Mouse (Mus musculus) hindbrain, embryonic 14.5 days (tissue): ENCODE results near the gene Trp53i13. TPM values are rescaled to one million over a fixed set of nuclear protein-coding genes. Genes with fewer than 3 reads are reported as not detected.

ENCODE experiments used
- ATAC-seq: fragments of 200-750 bp; cut with Nextera tagmentation; 2 replicates; pipeline ENCODE4 v1.8.0; 2017; ENCODE audit warnings: moderate number of reproducible peaks, mild to moderate bottlenecking, moderate TSS enrichment, moderate library complexity; ENCODE audit not compliant: low FRiP score
- DNase-seq: peaks from one replicate; pipeline ENCODE4 v3.0.0-alpha.2; 2015; ENCODE audit warnings: low spot score
- H3K27ac ChIP-seq: fragments of 300-500 bp; sonication (generic); 2 replicates; pipeline ENCODE4 v1.5.1; 2014; ENCODE audit warnings: mild to moderate bottlenecking, moderate library complexity
- H3K27me3 ChIP-seq: fragments of 300-500 bp; sonication (generic); 2 replicates; pipeline ENCODE4 v1.6.1; 2014; ENCODE audit warnings: mild to moderate bottlenecking, low read length, mixed read lengths; ENCODE audit not compliant: control insufficient read depth, insufficient read depth
- H3K36me3 ChIP-seq: fragments of 300-500 bp; sonication (generic); replicated peaks from 2 replicates; pipeline ENCODE4 v1.6.1; 2014; ENCODE audit not compliant: control insufficient read depth, insufficient read depth
- H3K4me1 ChIP-seq: fragments of 300-500 bp; sonication (generic); replicated peaks from 2 replicates; pipeline ENCODE4 v1.6.1; 2014; ENCODE audit warnings: antibody characterized with exemption, low read length, mixed read lengths; ENCODE audit not compliant: control insufficient read depth, insufficient read depth
- H3K4me2 ChIP-seq: fragments of 300-500 bp; sonication (generic); replicated peaks from 2 replicates; pipeline ENCODE4 v1.6.1; 2014; ENCODE audit warnings: mild to moderate bottlenecking, moderate library complexity
- H3K4me3 ChIP-seq: fragments of 300-500 bp; sonication (generic); replicated peaks from 2 replicates; pipeline ENCODE4 v1.5.1; 2014; ENCODE audit warnings: mild to moderate bottlenecking, low read length
- H3K9ac ChIP-seq: fragments of 300-500 bp; sonication (generic); 2 replicates; pipeline ENCODE4 v1.6.1; 2014
- H3K9me3 ChIP-seq: fragments of 300-500 bp; sonication (generic); 2 replicates; pipeline ENCODE4 v1.6.1; 2016; ENCODE audit warnings: low read length; ENCODE audit not compliant: control insufficient read depth
- WGBS: fragments of 180-500 bp; shearing (Covaris S2); extraction: QIAGEN DNeasy Blood & Tissue Kit; methylation state at CpG from one replicate; pipeline ENCODE4 v1.1.7; 2014; 5-methylcytosine and 5-hydroxymethylcytosine counted together
- polyA plus RNA-seq: library from polyadenylated mRNA; unstranded; fragments of >200 nt; fragmentation: Nextera tagmentation; extraction: Ambion mirVana; gene quantifications from 2 replicates; pipeline ENCODE4 v1.2.1, GENCODE M21; 2014

The Trp53i13 gene
- polyA plus RNA-seq, 1 experiment from 2014 or later = 15.1 TPM

DNA sequence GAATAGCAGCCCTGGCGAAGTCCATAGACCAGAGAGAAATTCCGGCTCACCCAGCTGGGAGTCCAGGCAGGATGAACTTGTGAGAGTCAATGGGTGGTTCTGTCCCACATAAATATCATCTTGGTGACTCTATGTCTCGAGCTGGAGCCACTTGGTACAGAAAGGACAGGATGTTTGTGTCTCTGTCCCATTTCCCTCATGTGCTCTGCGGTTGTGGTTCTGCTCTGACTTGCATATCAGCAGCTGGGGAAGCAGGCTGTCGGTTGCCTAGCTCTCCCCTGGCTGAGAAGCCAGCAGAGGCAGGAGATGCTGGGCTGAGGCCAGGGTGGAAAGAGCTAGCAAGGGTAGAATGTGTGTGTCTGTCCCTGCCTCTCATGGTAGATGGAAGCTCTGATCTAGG lies 3.3 kb upstream of the Trp53i13 start, which contains the start of gene Gm10392:
Gm10392 (minus strand) TSS at position 156 of the 400 bp plus-strand sequence.
- WGBS = 67% methylated on average over 5 of the region's 5 CpGs
- Histone ChIP-seq H3K27me3 (peaks cover 20% of the 10 kb centered on the region), H3K9me3 (no peaks in the 10 kb centered on the region)

DNA sequence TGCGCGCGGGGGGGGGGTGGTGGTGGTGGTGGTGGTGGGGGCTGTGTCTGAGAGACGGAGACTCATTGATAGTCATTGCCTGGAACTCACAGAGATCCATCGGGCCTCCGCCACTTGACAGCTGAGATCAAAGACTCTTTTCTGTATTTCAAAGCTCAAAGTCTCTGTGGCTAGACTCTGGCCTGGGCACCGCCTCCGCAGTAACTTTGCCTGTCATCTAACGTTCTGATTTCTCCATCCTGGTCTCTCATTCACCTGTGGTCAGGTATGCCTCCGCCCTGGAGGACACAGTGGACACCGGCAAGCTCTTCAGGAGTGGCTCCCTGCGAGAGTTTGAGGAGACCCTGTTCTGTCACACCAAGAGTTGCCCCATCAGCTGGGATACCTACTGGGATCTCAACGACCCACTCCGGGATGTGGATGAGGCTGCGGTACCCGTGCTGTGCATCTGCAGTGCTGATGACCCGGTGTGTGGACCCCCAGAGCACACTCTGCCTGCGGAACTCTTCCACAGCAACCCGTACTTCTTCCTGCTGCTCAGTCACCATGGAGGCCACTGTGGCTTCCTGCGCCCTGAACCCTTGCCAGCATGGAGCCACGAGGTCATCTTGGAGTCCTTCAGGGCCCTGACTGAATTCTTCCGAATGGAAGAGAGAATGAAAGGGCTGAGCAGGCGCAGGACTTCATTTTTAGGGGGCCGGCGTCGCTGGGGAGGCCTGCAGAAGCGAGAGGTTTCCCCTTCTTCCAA lies 2.4 kb upstream of the Trp53i13 start:
- Histone ChIP-seq H3K4me1 (peaks cover 25% of the 10 kb centered on the region), H3K4me3 (no peak overlapping the region), H3K27ac (no peak overlapping the region), H3K36me3 (no peaks in the 10 kb centered on the region), H3K27me3 (peaks cover 24% of the 10 kb centered on the region), H3K4me2 (no peak overlapping the region), H3K9ac (no peak overlapping the region), H3K9me3 (no peaks in the 10 kb centered on the region)
- DNase-seq (no peak), ATAC-seq (no peak)
- 77% methylated on average over 27 of the region's 27 CpGs for WGBS

More for the DNA sequence above, 3.3 kb upstream of the Trp53i13 start, which contains the start of gene Gm10392:
- no peak within 1 kb of the TSS for H3K27ac ChIP-seq
- DNase-seq = no peak
- H3K36me3 ChIP-seq = no peaks in the 10 kb centered on the region
- no peak within 1 kb of the TSS for H3K9ac ChIP-seq
- no peak within 1 kb of the TSS for H3K4me2 ChIP-seq
- H3K4me3 ChIP-seq = no peak within 1 kb of the TSS
- H3K4me1 ChIP-seq = peaks cover 20% of the 10 kb centered on the region
- ATAC-seq = no peak

DNA sequence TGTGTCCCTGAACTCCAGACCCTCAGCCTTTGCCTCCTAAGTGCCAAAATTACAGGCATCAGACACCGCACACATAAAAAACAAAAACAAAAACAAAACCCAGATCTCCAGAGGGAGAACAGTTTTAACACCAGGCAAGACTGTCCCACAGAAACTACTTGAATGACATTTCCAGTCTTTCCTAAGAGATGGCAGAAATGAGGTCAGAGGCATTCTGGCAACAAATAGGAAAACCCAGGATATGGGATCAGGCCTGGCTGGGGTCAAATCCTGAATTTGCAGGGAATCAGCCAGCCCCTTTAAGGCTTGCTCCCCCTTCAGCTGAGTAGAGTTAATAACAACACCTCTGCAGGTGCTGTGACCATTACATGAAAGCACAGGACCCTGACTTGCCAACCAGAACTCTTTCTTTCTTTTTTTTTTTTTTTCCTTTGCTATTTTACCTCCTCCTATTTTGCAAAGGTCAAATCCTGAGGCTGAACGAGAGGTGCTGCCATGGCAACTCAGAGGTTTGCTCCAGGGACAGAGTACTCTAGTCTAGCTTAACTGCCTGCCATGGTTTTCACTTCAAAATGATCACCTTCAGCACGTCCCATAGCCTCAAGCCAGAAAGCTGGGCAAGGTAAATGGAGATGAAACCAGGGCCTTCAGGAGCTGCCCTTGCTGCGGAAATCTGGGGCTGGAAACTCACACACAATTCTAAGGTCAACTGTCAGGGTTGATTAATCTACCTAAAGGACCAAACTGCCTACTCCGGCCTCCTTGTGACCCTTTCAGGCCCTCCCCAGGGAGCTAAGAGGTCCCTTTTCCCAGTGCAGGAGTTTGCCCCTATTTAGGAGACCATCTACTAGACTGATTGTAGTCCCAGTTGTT lies 1.0 kb upstream of the Trp53i13 start:
- no peak for ATAC-seq
- Histone ChIP-seq H3K9me3 (no peaks in the 10 kb centered on the region), H3K4me2 (no peak overlapping the region), H3K27ac (no peak overlapping the region), H3K4me1 (peaks cover 30% of the 10 kb centered on the region), H3K36me3 (no peaks in the 10 kb centered on the region), H3K4me3 (no peak overlapping the region), H3K9ac (no peak overlapping the region), H3K27me3 (peaks cover 24% of the 10 kb centered on the region)
- DNase-seq = no peak
- WGBS = 45% methylated on average over 5 of the region's 5 CpGs

DNA sequence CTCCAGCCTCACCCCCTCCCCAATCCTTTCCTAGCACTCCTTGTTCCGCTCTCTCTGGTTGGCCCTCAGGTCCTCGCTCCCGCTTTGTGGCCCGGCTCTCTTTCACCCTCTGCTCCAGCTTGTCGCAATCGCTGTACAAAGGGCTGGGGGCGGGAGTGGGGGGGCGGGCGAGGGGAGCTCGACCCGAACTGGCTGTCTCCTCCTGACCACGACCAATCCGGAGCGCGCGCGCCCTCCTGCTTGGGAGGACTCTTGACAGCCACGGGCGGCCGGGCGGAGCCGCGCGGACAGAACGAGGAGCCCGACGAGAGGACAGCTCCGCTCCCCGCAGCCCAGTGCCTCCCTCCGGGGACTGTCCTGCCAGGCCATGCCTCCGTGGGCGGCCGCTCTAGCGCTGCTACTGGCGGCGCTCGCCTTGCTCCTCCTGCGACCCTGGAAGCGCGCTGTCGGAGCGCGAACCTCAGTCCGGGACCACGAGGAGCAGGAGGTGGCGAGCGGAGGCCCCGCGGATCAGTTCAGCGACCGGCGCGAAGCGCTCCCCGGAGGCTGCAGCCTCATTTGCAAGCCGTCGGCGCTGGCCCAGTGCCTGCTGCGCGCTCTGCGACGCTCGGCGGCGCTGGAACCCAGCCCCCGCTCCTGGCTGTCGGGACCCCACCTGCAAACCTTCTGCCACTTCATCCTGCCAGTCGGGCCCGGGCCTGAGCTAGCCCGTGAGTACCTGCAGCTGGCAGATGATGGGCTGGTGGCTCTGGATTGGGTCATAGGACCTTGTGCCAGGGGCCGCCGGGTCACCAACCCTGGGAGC lies 746 bp downstream of the Trp53i13 start, which contains the start of gene Abhd15:
Abhd15 (plus strand) TSS at position 290 of the 805 bp plus-strand sequence.
- Histone ChIP-seq H3K4me2 (peak within 1 kb of the TSS; percentile 97), H3K36me3 (no peaks in the 10 kb centered on the region), H3K9me3 (no peaks in the 10 kb centered on the region), H3K27ac (no peak within 1 kb of the TSS), H3K4me1 (peaks cover 27% of the 10 kb centered on the region), H3K27me3 (peaks cover 24% of the 10 kb centered on the region), H3K4me3 (peak within 1 kb of the TSS; percentile 62), H3K9ac (peak within 1 kb of the TSS; percentile 57)
- ATAC-seq (peak; percentile 38), DNase-seq (peak; percentile 57)
- under 1% methylated on average over 71 of the region's 72 CpGs for WGBS

DNA sequence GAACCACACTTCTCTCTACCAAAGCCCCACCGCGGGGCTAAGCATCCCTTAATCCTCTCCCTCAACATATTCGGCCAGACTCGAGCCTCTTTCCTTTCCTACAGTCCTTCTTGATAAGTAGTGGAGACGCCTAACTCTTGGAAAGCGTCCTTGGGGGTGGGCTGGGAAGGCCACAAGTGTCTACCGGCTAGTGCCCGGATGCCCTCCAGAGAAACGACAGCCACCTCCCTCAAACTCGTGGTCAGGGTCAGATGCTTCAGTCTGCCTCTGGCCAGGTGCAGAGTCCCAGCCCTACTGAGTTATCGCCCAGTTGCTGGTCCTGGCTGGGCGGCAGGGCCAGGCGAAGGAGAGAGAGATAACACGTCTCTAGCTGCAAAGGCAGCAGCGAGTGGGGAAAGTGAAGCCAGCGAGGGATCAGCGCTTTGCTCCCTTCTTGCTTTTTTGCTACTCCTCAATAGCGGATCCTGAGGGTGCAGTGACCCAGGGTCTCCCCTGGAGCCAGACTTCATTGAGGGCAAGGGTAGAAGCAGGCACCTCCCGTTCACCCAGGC lies 1.4 kb downstream of the Trp53i13 start:
- no peak overlapping the region for H3K27ac ChIP-seq
- peaks cover 27% of the 10 kb centered on the region for H3K4me1 ChIP-seq
- DNase-seq (no peak), ATAC-seq (no peak)
- no peaks in the 10 kb centered on the region for H3K36me3 ChIP-seq
- H3K4me2 ChIP-seq = peak overlapping the region; percentile 97
- H3K4me3 ChIP-seq = peak overlapping the region; percentile 45
- H3K9ac ChIP-seq = no peak overlapping the region
- no peaks in the 10 kb centered on the region for H3K9me3 ChIP-seq
- 6% methylated on average over 19 of the region's 19 CpGs for WGBS
- H3K27me3 ChIP-seq = peaks cover 24% of the 10 kb centered on the region

DNA sequence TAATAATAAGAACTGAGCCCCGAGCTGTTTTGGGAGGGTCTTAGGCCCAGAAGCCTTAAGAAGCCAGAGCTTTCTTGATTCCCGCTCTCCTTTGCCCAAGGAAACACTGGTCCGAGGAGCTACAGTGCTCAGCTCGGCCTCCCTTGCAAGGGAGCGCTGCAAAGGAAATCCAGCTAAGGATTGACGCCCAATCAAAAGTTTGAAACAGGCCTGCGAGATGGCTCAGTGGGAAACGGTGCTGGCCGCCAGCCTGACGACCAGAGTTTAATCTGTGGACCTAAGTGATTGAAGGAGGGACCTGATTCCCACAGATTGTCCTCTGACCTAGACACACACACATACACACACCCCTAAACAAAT lies 2.0 kb downstream of the Trp53i13 start:
- Histone ChIP-seq H3K9me3 (no peaks in the 10 kb centered on the region), H3K4me1 (peaks cover 27% of the 10 kb centered on the region), H3K27me3 (peaks cover 24% of the 10 kb centered on the region), H3K27ac (no peak overlapping the region; the same call in 1 of the 2 replicates), H3K36me3 (no peaks in the 10 kb centered on the region), H3K4me3 (peak overlapping the region; percentile 62), H3K9ac (0 out of 2 replicates have a peak overlapping the region, but pooled peaks have one; percentile 25), H3K4me2 (peak overlapping the region; percentile 97)
- 9% methylated on average over 10 of the region's 10 CpGs for WGBS
- DNase-seq = no peak
- ATAC-seq = no peak

DNA sequence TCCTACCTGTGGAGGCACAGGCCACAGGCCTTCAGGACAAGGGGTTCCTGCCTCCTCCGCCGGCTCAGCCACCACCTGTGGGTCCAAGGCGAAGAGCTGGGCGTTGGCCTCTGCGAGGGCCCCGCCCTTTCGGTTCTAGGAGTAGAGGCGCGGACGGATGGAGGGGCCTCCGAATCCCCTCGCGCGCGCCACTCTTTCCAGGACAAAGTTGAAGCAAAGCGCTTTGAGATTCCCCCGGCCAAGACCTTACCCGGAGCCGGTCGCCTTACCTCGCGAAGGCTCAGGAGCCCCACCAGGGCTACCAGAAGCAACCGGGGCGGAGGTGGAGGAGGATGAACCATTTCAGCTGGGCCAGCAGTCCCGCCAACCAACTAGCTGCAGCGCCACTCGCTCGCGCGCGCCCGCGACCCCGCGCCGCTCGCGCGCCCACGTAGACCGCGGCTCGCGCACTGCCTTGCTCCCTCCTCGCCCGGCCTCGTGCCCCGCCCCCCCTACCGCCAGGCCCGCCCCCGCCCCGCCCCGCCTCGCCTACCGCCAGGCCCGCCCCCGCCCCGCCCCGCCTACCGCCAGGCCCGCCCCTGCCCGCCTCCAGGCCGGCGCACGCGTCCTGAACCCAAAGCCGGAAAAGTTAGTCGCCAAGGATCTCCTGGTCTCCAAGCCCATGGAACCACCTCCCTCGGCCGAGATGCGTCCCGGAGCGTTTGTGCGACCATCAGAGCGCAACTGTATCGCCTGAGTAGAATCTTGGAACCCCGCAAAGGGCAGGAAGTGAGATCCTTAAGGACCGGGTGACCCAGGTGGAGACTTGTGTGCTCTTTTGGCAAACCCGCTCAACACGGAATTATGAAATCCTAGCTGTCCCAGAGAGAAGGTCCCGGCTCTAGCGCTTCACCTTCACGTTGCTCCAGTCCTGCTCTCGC lies 2.6 kb downstream of the Trp53i13 start:
- H3K4me1 ChIP-seq = peaks cover 30% of the 10 kb centered on the region
- no peak overlapping the region; the same call in 1 of the 2 replicates for H3K27ac ChIP-seq
- H3K9me3 ChIP-seq = no peaks in the 10 kb centered on the region
- under 1% methylated on average over 80 of the region's 84 CpGs for WGBS
- H3K9ac ChIP-seq = peak overlapping the region; percentile 66
- DNase-seq (peak; percentile 83), ATAC-seq (peak; percentile 72)
- H3K27me3 ChIP-seq = peaks cover 24% of the 10 kb centered on the region
- no peaks in the 10 kb centered on the region for H3K36me3 ChIP-seq
- H3K4me2 ChIP-seq = peak overlapping the region; percentile 97
- peak overlapping the region; percentile 62 for H3K4me3 ChIP-seq

DNA sequence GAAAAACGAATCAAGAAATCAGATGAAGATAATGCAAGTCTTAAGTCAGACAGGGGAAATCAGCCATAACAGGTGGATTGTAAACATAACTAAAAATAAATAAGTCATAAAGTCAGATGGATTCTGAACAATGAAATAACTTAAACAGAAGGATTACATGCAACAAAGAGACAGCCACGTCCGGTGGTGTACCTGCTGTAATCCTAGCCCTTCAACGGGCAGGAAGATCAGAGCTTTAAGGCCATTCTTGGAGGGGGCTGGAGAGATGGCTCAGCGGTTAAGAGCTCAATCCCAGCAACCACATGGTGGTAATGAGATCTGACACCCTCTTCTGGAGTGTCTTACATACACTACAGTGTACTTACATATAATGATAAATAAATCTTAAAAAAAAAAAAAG lies 4.4 kb downstream of the Trp53i13 start:
- Histone ChIP-seq H3K9me3 (no peaks in the 10 kb centered on the region), H3K27me3 (peaks cover 24% of the 10 kb centered on the region), H3K9ac (no peak overlapping the region), H3K4me3 (no peak overlapping the region), H3K4me2 (no peak overlapping the region), H3K4me1 (peaks cover 31% of the 10 kb centered on the region), H3K36me3 (peaks cover 13% of the 10 kb centered on the region), H3K27ac (no peak overlapping the region)
- DNase-seq (no peak), ATAC-seq (no peak)
- 82% methylated on average over 5 of the region's 5 CpGs for WGBS
